Mouse (Mus musculus) mature B cell (primary cell): Measurements from ENCODE around the gene Nup153.

Experiments used
- in situ Hi-C: fragments of 300-500 bp; cut with MboI; formaldehyde crosslinking; loops from 2 replicates; pipeline ENCODE4 v1.14.3; 2019

Nup153 gene

DNA sequence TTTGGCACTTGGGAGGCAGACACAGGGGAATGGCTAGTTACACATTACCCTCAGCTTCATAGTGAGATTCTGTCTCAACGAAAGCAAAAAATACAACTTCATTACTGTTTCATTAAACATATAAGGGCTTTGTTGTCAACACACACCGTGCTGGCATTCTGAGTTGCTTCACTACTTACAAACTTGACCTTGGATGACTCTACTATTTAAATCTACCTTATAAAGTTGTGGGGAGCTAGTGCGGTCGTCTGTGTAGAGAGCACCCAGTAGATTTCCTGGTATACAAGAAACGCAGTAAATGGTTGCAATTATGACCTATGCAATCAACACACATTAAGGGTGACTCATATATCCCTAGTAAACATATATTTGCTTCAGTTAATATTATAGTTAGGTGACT is 671 bp upstream of the Nup153 start:
- in situ Hi-C loops: no loop called here

DNA sequence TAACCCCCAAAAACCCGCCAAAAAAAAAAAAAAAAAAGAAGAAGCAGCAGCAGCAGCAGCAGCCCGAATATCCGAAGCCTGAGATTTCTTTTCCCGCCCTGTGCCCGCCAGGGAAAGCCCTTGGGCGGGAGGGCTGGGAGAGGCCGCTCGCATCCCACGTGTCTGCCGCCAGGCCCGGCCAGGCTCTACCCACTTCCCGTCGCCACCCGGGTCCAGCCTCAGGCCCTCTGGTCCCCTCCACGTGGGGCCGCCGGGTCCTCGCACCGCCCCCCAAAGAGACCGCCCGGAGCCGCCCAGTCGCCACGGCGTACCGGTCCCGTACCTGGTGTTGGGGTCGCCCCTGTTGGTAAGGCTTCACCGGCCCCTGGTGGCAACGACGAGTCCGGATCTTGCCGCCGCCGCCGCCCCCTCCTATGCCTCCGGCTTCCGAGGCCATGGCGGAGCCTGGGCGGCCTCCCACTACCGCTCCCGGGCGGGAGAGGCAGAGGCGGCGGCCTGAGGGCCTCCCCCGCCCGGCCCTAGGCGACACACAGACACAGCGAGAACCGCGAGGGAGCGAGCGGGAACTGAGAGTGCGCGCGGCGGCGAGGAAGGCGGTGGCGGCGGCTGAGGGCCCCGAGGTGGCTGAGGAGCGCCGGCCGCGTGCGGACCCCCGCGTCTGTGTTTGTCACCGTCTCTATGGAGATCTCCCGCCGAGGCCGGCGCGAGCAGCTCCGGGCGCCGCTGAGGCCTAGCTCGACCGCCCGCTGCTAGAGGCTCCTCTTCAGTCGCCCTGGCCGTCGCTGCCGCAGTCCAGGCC is 503 bp downstream of the Nup153 start:
- in situ Hi-C loops: no loop called here

DNA sequence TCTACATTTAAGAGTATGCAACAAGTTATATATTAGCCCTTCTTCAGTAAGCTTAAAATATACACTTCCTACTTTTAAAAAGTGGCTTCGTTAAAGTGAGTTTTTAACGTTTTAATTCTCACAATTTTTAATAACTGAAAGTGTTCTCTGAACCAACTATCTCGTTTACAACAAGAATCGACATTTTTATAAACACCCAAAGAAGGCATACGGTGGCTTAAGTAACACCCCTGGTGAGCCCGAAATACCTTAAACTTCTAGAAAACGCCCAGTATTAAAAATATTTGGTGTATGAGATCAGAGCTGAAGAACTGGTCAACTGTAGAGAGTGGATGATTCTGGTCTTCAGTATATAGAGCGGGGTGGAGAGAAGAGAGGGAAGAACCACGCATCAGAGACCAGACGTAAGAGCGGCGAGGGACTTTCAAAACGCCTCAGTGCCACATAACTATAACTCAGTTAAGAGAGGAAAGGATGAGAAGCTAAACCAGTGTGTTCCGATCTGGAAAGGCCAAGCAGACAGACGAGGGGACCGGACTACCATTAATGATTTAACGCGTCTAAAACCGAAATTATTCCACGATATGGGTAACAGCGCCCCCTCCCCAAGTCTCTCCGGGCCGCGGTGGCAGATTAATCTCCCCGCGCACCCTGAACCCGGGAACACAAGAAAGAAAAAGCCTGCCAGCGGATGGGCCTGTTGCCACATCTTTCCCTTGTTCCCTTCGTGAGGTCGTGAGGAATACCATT is 1.3 kb downstream of the Nup153 start:
- in situ Hi-C loops: no loop called here

DNA sequence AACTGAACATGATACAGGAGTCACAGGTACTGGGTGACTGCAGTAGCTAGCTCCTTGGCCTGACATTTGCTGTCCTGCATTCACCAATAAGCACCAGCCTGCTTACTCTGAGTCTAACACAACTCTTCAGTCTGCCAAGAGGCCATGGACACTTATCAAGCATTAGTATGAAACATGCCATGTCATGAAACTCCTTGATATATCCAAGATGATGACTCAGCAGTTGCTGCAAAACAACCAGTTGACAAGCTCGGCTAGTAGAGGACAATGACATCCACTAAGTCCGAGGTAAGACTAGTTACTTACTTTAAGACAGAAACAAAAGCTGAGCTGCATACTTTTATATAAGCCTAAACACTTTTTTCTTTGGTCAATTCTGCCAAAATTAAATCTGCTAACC is 2.5 kb downstream of the Nup153 start:
- in situ Hi-C loops: no loop called here

DNA sequence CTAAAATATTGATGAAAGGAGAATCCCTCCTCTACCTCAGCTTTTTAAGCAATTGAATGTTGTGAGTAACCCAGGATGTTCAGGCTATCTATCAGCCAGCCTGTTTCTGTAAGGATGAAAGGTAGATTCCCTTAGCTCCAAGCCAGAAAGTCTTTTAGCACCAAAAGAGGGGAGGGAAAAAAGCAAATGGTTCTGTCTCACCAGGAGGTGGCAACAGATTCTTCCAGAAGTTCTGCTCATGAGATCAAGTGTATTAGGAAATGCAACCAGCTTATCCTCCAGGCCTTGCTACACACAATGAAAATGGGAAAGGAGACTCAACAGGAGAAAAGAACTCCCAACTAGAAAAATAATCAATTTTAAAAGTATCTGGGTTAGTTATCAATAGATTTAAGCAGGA is 3.4 kb downstream of the Nup153 start:
- in situ Hi-C loops: no loop called here

DNA sequence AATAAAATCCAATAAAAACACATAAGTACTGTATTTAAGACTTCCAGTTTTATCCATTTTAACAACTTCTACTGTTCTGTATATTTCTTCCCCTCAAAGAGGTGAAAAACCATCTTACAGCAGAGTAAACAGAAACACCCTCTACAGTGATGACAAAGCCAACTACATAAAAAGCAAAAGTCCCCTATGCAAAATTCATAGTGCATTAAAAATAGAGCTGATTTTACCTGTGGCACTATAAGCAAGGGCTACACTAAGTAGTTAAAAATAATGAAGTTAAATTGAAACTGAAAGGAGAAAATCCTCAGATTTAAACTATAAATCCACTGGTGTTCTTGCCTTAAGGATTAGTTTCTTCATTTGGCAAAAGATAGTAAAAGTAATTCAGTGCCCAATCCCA is 6.7 kb downstream of the Nup153 start:
- in situ Hi-C loops: no loop called here

DNA sequence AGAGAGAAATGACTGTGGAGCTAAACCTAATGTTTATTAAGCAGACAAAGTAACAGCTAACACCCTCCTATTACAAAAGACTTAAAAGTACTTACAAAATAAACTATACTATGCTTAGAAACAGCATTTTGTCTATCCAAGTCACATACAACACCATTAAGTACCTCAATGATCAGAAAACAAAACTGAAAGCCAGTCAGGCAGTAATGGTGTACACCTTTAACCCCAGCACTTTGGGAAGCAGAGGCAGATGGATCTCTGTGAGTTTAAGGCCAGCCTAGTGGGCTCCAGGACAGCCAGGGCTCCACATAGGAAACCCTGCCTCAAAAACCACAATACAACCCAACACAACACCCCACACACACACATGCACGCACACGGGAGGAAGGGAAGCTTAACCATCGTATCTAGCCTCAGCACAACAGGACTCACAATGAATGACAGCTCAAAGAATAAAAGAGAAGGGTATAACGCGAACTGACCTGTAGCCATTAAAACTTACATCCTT is 8.8 kb downstream of the Nup153 start:
- in situ Hi-C loops: no loop called here

DNA sequence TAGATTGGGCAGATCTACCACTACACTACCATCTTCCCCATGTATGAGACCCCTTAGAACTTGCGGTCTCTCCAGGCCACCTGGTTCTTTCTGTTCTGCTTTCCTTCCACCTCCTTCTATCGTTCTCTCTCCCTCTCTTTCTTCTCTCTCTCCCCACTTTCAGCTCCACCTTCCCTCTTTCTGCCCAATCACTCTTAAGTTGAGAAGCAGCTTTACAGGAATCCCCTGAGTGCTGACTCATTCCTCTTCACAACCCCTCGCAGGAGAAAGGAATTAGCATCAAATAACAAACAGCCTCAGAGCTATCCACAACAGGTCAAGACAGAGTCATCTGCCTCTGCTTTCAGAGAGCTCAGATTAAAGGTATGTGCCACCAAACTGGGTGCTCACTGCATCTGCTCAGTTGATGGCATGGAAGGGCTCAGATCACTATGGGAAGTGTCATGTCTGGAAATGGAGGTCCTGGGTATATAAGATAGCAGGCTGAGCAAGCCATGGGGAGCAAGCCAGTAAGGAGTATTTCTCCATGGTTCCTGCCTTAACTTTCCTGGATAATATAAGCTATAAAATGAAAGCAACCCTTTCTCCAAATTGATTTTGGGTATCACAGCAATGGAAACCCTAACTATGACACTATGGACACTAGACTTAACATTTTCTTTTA is 11.6 kb downstream of the Nup153 start:
- in situ Hi-C loops: no loop called here

DNA sequence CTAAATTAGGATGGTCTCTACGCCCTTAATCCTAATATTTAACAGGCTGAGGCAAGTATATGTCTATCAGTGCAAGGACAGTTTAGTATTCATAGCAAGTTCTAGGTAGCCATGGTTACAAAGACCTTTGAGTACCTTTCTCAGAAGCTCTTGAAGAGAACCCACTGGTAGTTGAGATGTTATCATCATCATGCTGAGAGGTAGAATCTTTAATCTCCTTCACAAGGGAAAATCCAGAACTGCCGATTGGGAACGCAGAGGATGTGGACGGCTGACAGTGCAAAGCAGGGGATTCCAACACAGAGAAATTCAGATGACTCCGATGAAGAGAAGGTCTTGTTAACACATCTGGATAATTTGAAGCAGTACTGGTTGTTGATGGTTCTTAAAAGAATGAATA is 14.3 kb downstream of the Nup153 start:
- in situ Hi-C loops: no loop called here

DNA sequence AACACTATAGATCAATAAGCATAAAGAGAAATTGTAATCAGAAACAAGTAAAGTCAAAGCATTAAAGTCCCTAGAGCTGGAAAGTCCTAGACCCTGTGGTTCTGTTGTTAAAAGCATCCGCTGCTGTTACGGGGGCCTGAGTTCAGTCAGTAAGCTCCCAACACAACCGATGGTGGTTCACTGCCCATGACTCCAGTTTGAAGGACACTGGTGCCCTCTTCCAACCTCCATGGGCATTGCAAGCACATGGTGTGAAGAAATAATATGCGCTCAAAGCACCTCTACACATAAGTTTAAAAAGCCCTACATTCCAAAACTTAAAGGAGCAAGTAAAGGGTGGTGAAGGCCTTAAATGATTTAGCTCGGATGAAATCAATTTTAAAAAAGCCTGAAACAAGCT is 24.6 kb downstream of the Nup153 start:
- in situ Hi-C loops: no loop called here

DNA sequence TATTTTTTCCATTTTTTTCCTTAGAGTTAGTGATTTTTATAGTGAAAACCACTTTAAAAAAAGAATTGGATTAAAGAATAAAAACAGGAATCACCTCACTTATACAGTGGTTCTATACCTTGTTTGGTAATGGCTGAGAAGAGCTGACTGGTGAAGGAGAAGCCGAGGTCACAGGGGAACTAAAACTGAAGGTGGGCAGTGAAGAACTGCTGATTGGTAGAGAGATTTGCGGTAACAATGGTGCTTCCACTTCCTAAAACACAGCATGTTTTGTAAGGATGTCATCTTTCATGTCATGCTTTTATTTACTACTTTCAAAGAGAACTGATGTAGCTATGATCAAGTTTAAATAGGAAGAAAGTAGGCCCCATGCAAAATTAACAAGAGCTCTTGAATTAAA is 26.3 kb downstream of the Nup153 start:
- in situ Hi-C loops: no loop called here

DNA sequence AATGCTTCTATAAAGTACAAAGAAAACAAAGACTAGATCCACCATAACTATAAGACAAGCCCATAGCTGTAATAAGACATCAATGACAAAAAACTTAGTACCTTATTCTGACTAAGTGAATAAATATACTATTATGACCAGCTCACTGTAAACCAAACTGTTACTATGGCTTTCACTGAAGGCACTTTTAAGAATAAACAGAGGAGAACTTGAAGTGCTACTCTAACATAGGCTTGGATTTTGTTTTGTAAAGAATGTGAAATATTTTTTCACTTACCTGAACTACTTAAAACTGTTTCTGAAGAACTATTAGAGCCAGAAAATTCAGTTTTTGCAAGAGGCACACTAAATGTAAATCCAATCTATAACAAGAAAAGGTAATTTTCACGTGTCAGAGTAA is 28.4 kb downstream of the Nup153 start:
- in situ Hi-C loops: no loop called here

DNA sequence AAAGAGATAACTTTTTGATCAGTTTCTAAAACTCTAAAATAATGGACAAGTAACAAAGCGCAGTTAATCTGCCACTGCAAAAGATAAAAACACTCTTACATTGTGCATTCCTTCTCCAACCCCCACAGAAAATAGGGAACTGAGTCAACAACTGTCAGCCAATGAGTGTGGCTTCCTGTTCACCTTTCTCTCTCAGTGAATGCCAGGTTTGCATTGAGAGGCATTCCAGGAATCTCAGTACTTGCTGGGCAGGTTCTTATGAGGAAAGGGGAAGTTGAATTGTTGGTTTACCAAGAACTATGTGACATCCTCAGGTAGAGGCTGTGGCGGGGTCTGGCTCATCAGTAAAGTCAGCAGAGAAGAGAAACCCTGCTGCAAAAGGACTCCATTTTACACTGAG is 31.0 kb downstream of the Nup153 start:
- in situ Hi-C loops: no loop called here

DNA sequence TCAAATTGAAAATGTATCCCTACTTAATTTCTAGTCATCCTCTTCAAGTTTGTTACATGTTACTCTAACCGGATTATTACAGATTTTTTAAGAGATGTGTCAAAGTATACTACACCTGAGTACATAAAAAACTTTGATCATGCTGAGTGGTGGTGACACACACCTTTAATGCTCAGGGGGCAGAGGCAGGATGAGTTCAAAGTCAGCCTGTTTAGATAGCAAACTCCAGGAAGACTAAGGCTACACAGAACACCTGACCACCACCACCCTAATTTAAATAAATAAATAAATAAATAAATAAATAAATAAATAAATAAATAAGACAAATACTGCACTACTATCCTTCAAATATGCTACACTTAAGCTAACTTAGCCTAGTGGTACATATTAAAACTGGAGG is 31.8 kb downstream of the Nup153 start:
- in situ Hi-C loops: no loop called here

DNA sequence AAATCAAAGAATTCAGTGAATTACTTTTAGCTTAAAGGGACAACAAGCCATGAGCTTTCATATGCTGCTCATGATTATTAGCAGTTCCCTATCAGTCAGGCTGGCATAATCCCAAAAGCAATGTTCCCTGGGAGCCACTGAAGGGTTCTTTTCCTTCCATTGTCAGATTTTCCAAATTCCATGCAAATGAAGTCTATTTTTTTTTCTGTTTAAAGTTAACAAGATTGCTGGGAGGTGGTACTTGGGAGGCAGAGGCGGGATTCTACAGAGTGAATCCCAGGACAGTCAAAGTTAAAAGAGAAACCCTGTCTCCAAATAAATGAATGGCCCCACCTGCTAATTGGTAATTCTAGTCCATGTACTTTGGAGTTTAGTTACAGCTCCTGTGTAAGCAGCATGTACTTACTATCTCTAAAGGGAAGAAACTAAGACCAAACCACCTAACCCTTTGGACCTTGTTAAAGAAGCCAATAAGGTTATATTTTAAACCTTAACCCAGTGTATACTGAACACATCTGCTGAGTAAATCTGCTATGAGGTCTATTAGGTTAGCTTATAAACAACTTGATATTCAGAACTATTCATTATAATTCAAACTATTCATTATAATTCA is 32.3 kb downstream of the Nup153 start:
- in situ Hi-C loops: no loop called here

DNA sequence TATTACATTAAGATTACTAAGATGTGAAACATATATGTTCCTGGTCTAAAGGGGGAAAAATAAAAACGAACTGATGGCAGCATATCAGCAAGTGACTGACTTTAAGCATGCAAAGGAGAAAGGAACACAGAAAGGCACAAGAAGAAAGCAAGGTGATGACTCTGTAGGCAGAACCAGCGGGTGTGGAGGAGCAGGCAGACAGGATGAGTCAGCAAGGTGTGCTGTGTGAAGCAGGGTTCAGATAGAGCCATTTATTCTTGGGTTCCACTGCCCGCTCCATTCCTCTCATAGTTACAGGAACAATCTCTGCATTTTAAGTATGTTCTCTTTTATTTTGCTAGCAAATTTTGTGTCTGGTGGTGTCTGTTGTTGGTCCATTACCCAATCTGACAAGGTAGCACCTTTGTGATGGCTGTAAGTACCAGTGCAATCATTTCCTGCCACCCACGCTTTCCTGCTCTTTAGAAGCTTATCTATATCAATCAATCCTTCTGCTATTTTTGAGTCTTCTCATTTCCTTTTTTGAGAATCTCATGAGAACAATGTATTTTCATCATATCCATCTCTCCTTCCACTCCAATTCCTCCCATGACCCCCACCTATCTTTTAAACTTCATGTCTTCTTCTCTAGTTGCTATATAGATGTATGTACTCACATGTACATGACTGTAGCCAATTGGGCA is 37.0 kb downstream of the Nup153 start:
- in situ Hi-C loops: no loop called here

DNA sequence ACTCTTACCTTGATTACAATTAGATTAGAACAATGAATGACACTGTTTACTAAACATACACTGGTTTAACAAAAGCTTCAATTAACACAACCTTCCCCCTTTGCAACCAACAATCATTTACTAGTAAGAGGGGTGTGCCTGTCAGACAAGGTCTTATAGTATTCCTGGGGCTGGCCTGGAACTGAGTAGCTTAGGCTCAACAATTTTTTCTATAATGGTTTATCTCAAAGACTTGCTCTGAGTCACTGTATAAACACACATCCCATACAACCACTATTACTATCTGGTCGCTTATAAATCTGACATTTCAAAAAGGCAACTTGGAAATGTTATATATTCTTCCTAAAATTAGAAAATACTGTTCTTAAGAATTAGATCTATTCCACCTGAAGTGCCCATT is 44.4 kb downstream of the Nup153 start:
- in situ Hi-C loops: no loop called here

DNA sequence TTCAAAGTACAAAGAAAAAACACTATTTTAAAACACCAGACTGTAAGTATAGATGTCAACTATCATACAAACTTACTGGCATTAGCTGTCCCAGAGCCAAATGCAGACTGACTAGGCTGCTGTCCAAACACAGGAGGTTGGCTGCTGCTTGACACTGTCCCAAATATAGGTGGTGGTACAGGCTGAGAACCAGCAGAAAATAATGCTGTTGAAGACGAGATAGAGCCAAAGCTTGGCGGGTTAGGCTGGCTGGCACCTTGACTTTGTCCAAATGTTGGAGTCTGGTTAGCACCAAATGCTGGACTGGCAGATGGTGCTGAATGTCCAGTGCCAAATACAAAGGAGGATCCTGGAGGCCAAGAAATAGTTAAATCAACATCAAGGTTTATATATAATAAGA is 44.8 kb downstream of the Nup153 start:
- in situ Hi-C loops: no loop called here

DNA sequence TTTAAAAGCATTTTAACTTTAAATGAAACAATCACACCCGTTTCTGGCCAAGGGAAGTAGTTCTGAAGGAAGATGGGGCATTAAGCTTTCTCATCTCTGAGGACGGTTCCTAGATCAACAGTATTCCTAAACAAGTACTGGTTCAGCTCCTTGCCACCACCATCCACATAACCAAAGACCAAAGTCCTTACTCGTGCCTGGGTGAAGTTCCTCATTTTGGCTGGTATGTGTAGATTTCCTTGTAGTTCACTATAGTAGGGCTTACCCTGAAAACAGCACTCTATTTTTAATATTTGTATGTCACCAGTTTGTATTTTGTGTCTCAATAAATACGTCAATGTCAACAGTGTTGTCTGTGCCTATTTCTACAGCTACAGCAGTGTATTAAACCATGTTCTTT is 50.0 kb downstream of the Nup153 start:
- in situ Hi-C loops: no loop called here

DNA sequence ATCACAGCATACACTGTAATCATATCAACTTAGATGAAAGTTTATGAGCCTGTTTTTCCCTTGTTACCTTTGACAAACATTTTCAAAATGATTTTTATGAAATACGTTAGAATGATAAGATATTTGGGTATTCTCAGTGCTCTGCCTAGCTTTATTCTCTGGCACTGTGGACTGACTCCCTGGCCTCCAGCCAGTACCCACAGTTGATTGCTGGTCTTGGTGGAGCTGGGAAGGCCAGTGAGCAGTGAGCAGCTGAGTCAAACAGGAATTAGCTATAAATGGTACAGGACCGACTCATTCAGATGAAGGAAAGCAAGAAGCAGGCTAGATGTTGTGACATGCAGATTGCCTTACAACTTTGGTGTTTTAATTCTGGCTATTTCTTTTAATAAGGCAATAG is 53.1 kb downstream of the Nup153 start:
- in situ Hi-C loops: no loop called here

DNA sequence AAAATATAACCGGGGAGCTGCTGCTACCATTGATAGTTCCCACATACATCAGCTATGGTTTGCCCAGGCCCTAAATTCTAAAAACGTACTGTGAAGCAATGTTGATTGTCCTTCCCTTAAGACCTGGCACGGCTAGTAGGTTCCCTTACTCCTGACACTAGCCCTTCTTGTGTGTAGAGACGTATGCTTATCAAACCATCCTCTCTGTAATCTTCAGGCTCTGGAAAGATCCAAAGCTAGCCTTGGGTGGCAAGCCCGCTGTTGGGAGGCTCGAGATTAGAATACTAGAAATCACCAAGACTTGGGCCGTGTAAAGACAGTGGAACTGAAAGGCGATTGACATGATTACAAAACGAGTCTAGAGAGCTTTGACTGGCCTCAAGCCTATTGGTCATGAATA is 57.2 kb downstream of the Nup153 start:
- in situ Hi-C loops: no loop called here
